Mouse (Mus musculus): Measurements from ENCODE around the gene Pcx. TPM values are rescaled to one million over a fixed set of nuclear protein-coding genes. Genes with fewer than 3 reads are reported as not detected.

Pcx gene
- polyA plus RNA-seq, 1 experiment from 2014 or later = 28.9 TPM

GRCm38 (mm10) chr19:4607406-4607805 lies 97.1 kb downstream of the Pcx start:
- Histone ChIP-seq H3K9ac (ENCODE audit: low read length) (no peak overlapping the region), H3K9me3 (ENCODE audit: control insufficient read depth, low read length) (no peaks in the 10 kb centered on the region), H3K36me3 (ENCODE audit: control insufficient read depth, insufficient read depth, low read length) (peaks cover 3% of the 10 kb centered on the region; the same call in 1 of the 2 replicates), H3K4me3 (ENCODE audit: low read depth, low read length) (no peak overlapping the region), H3K4me1 (replicated peaks; ENCODE audit: control insufficient read depth, insufficient read depth) (no peaks in the 10 kb centered on the region; the same call in 1 of the 2 replicates), H3K4me2 (replicated peaks; ENCODE audit: low read depth) (no peak overlapping the region), H3K27ac (replicated peaks) (no peak overlapping the region), H3K27me3 (ENCODE audit: control insufficient read depth, insufficient read depth, low read length) (no peaks in the 10 kb centered on the region)
- WGBS = 91% methylated on average over 12 of the region's 12 CpGs
- no peak for ATAC-seq (ENCODE audit: low FRiP score, low TSS enrichment)
- TF ChIP-seq CTCF (IDR thresholded peaks at IDR 0.05; ENCODE audit: low read depth) (no peak), EP300 (optimal IDR thresholded peaks at IDR 0.05) (no peak)
- no peak for DNase-seq (ENCODE audit: low spot score)

- no peak for TF ChIP-seq EP300 (optimal IDR thresholded peaks at IDR 0.05)
- TF ChIP-seq CTCF (IDR thresholded peaks at IDR 0.05; ENCODE audit: low read depth) = no peak
- no peak overlapping the region for H3K27ac ChIP-seq (replicated peaks)
- ATAC-seq (ENCODE audit: low FRiP score, low TSS enrichment) (no peak), DNase-seq (ENCODE audit: low spot score) (no peak)
- 70% methylated on average over 4 of the region's 4 CpGs for WGBS
- no peak overlapping the region for H3K4me2 ChIP-seq (replicated peaks; ENCODE audit: low read depth)
- H3K27me3 ChIP-seq (ENCODE audit: control insufficient read depth, insufficient read depth, low read length) = no peaks in the 10 kb centered on the region
- H3K4me3 ChIP-seq (ENCODE audit: low read depth, low read length) = no peak overlapping the region
- H3K9me3 ChIP-seq (ENCODE audit: control insufficient read depth, low read length) = no peaks in the 10 kb centered on the region
- H3K9ac ChIP-seq (ENCODE audit: low read length) = no peak overlapping the region
- peaks cover 4% of the 10 kb centered on the region; the same call in 1 of the 2 replicates for H3K36me3 ChIP-seq (ENCODE audit: control insufficient read depth, insufficient read depth, low read length)
- H3K4me1 ChIP-seq (replicated peaks; ENCODE audit: control insufficient read depth, insufficient read depth) = no peaks in the 10 kb centered on the region; the same call in 1 of the 2 replicates
These were observed 98.2 kb downstream of the Pcx start for GRCm38 (mm10) chr19:4608511-4608910.

GRCm38 (mm10) chr19:4610109-4610508 lies 99.8 kb downstream of the Pcx start:
- no peaks in the 10 kb centered on the region for H3K27me3 ChIP-seq (ENCODE audit: control insufficient read depth, insufficient read depth, low read length)
- no peaks in the 10 kb centered on the region for H3K9me3 ChIP-seq (ENCODE audit: control insufficient read depth, low read length)
- peaks cover 7% of the 10 kb centered on the region; the same call in 1 of the 2 replicates for H3K36me3 ChIP-seq (ENCODE audit: control insufficient read depth, insufficient read depth, low read length)
- H3K4me1 ChIP-seq (replicated peaks; ENCODE audit: control insufficient read depth, insufficient read depth) = 0 out of 2 replicates have a peak, but pooled peaks cover 2% of the 10 kb centered on the region
- no peak for DNase-seq (ENCODE audit: low spot score)
- 62% methylated on average over 4 of the region's 4 CpGs for WGBS
- no peak overlapping the region for H3K9ac ChIP-seq (ENCODE audit: low read length)
- TF ChIP-seq EP300 (optimal IDR thresholded peaks at IDR 0.05) = no peak
- no peak for TF ChIP-seq CTCF (IDR thresholded peaks at IDR 0.05; ENCODE audit: low read depth)
- H3K4me3 ChIP-seq (ENCODE audit: low read depth, low read length) = no peak overlapping the region
- ATAC-seq (ENCODE audit: low FRiP score, low TSS enrichment) = no peak
- H3K27ac ChIP-seq (replicated peaks) = no peak overlapping the region
- no peak overlapping the region for H3K4me2 ChIP-seq (replicated peaks; ENCODE audit: low read depth)

- no peak overlapping the region for H3K4me3 ChIP-seq (ENCODE audit: low read depth, low read length)
- no peak overlapping the region for H3K27ac ChIP-seq (replicated peaks)
- H3K36me3 ChIP-seq (ENCODE audit: control insufficient read depth, insufficient read depth, low read length) = peaks cover 7% of the 10 kb centered on the region; the same call in 1 of the 2 replicates
- H3K27me3 ChIP-seq (ENCODE audit: control insufficient read depth, insufficient read depth, low read length) = no peaks in the 10 kb centered on the region
- H3K4me2 ChIP-seq (replicated peaks; ENCODE audit: low read depth) = no peak overlapping the region
- no peak for TF ChIP-seq CTCF (IDR thresholded peaks at IDR 0.05; ENCODE audit: low read depth)
- TF ChIP-seq EP300 (optimal IDR thresholded peaks at IDR 0.05) = no peak
- no peak overlapping the region for H3K9ac ChIP-seq (ENCODE audit: low read length)
- 87% methylated on average over 19 of the region's 19 CpGs for WGBS
- no peaks in the 10 kb centered on the region for H3K9me3 ChIP-seq (ENCODE audit: control insufficient read depth, low read length)
- no peak for ATAC-seq (ENCODE audit: low FRiP score, low TSS enrichment)
- 0 out of 2 replicates have a peak, but pooled peaks cover 2% of the 10 kb centered on the region for H3K4me1 ChIP-seq (replicated peaks; ENCODE audit: control insufficient read depth, insufficient read depth)
- DNase-seq (ENCODE audit: low spot score) = peak; percentile 37
These were observed 102.1 kb downstream of the Pcx start for GRCm38 (mm10) chr19:4612181-4612961.

GRCm38 (mm10) chr19:4613464-4614304 lies 103.4 kb downstream of the Pcx start:
- 0 out of 2 replicates have a peak overlapping the region, but pooled peaks have one; percentile 78 for H3K4me3 ChIP-seq (ENCODE audit: low read depth, low read length)
- 0 out of 2 replicates have a peak, but pooled peaks cover 2% of the 10 kb centered on the region for H3K4me1 ChIP-seq (replicated peaks; ENCODE audit: control insufficient read depth, insufficient read depth)
- no peaks in the 10 kb centered on the region for H3K27me3 ChIP-seq (ENCODE audit: control insufficient read depth, insufficient read depth, low read length)
- no peaks in the 10 kb centered on the region for H3K9me3 ChIP-seq (ENCODE audit: control insufficient read depth, low read length)
- H3K27ac ChIP-seq (replicated peaks) = no peak overlapping the region
- 87% methylated on average over 33 of the region's 33 CpGs for WGBS
- H3K4me2 ChIP-seq (replicated peaks; ENCODE audit: low read depth) = peak overlapping the region; percentile 93
- H3K9ac ChIP-seq (ENCODE audit: low read length) = no peak overlapping the region
- ATAC-seq (ENCODE audit: low FRiP score, low TSS enrichment) (no peak), DNase-seq (ENCODE audit: low spot score) (peak; percentile 30)
- peaks cover 7% of the 10 kb centered on the region; the same call in 1 of the 2 replicates for H3K36me3 ChIP-seq (ENCODE audit: control insufficient read depth, insufficient read depth, low read length)
- TF ChIP-seq CTCF (IDR thresholded peaks at IDR 0.05; ENCODE audit: low read depth) (no peak), EP300 (optimal IDR thresholded peaks at IDR 0.05) (no peak)

Data from stomach, postnatal 0 days (tissue).